Mouse (Mus musculus) embryonic fibroblast, embryonic 13.5 days (primary cell): Measurements from ENCODE around the gene Pik3cg.

Source experiments
- CTCF ChIP-seq: IDR thresholded peaks from 2 replicates; pipeline ENCODE4 v1.5.1; 2011; ENCODE audit warnings: mild to moderate bottlenecking, control low read depth, low read length, moderate library complexity, borderline replicate concordance; ENCODE audit not compliant: insufficient read depth
- POLR2A ChIP-seq: IDR thresholded peaks from 2 replicates; pipeline ENCODE4 v1.6.1; 2011; ENCODE audit warnings: low read depth, mild to moderate bottlenecking, control low read depth, low read length, moderate library complexity

DNA sequence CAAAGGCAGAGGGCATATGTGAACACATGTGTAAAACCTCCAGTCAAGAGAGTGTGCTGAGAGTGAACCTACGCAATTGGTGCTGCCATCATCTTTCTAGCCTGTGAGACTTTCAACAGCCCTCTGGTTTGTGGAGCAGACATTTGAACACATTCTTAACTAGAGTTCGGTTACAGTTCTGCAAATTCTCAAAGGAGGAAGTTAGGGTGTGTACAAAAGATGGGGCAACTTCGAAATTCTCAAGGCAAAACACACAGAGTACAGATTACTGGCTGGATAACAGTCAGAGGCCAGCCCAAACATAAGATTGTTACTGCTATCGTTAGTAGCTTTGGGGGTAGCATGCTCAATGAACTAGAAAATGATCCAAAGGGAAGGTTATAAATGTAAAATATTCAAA, 9.0 kb downstream of the Pik3cg start:
- TF ChIP-seq CTCF (no peak), POLR2A (no peak)
